13 mouse cellular contexts compared by ENCODE assay signal in genomic region chr17:29731953-29732325, GRCm38 (mm10). TPM values are rescaled to one million over a fixed set of nuclear protein-coding genes. Genes with fewer than 3 reads are reported as not detected.
DNase-seq lines count a peak whose midpoint lies in the region; ATAC-seq and TF ChIP-seq lines count a peak whose summit lies in the region.
"Had no signal": no experiment of that assay in that cellular context is flagged by ENCODE, and none has a peak within 500 bp of the region (broad histone marks: within the 10 kb centered on the region; RNA-seq: fewer than 3 reads in every experiment).

No protein-coding gene starts in this region.

- WGBS in forebrain, embryonic 12.5 days = 70% methylated on average over 6 of the region's 6 CpGs
- WGBS in hindbrain, postnatal 0 days = 42% methylated on average over 6 of the region's 6 CpGs
- WGBS in midbrain, embryonic 13.5 days = 32% methylated on average over 6 of the region's 6 CpGs
- 72% methylated on average over 6 of the region's 6 CpGs for WGBS in lung, adult 2 months

- no peak for ATAC-seq in forebrain, embryonic 12.5 days (ENCODE audit: low FRiP score)
- no peak for ATAC-seq in hindbrain, postnatal 0 days
- ATAC-seq in midbrain, embryonic 13.5 days = no peak
- ATAC-seq: intestine, postnatal 0 days had no signal

- H3K4me2 ChIP-seq in forebrain, embryonic 12.5 days = no peak overlapping the region
- H3K4me2 ChIP-seq in hindbrain, postnatal 0 days (ENCODE audit: low read depth, low read length) = no peak overlapping the region
- no peak overlapping the region for H3K4me2 ChIP-seq in midbrain, embryonic 13.5 days (replicated peaks)
- H3K4me2 ChIP-seq: embryonic facial prominence, embryonic 13.5 days; heart, embryonic 15.5 days; liver, embryonic 13.5 days had no signal

- H3K4me1 ChIP-seq in forebrain, embryonic 12.5 days = peaks cover 46% of the 10 kb centered on the region
- peaks cover 22% of the 10 kb centered on the region; the same call in 1 of the 2 replicates for H3K4me1 ChIP-seq in hindbrain, postnatal 0 days (ENCODE audit: insufficient read depth, low read length)
- peaks cover 54% of the 10 kb centered on the region for H3K4me1 ChIP-seq in midbrain, embryonic 13.5 days (replicated peaks)
- H3K4me1 ChIP-seq in lung, adult 2 months (ENCODE audit: control insufficient read depth, insufficient read depth, low read length) = no peaks in the 10 kb centered on the region

- H3K27me3 ChIP-seq in forebrain, embryonic 12.5 days = no peaks in the 10 kb centered on the region
- no peaks in the 10 kb centered on the region for H3K27me3 ChIP-seq in hindbrain, postnatal 0 days (ENCODE audit: insufficient read depth, low read length)
- no peaks in the 10 kb centered on the region for H3K27me3 ChIP-seq in midbrain, embryonic 13.5 days
- H3K27me3 ChIP-seq: embryonic facial prominence, embryonic 13.5 days; heart, embryonic 15.5 days; liver, embryonic 13.5 days had no signal

- no peak for TF ChIP-seq POLR2A in lung, adult 2 months (IDR thresholded peaks at IDR 0.05; ENCODE audit: borderline replicate concordance, extremely low read depth, low read depth, low read length)

- peak; percentile 83 for DNase-seq in brain, adult 2 months (ENCODE audit: low read depth, low spot score)
- DNase-seq in hindbrain, postnatal 0 days (ENCODE audit: low spot score) = peak; percentile 46
- DNase-seq in adrenal gland, postnatal 10 days = no peak
- no peak for DNase-seq in lung, adult 2 months
- no peak for DNase-seq in heart, adult 11 months
- DNase-seq: kidney, postnatal 36 days; liver, embryonic 13.5 days had no signal

- no peak for TF ChIP-seq CTCF in hindbrain, postnatal 0 days (IDR thresholded peaks at IDR 0.05; ENCODE audit: low read depth)
- no peak for TF ChIP-seq CTCF in lung, adult 2 months (IDR thresholded peaks at IDR 0.05; ENCODE audit: insufficient read depth, low read length)

- no peak overlapping the region for H3K4me3 ChIP-seq in forebrain, embryonic 12.5 days (replicated peaks)
- H3K4me3 ChIP-seq in hindbrain, postnatal 0 days (ENCODE audit: low read length) = no peak overlapping the region
- H3K4me3 ChIP-seq in midbrain, embryonic 13.5 days (replicated peaks) = no peak overlapping the region
- no peak overlapping the region for H3K4me3 ChIP-seq in lung, adult 2 months (replicated peaks; ENCODE audit: extremely low read depth, low read depth, low read length)
- H3K4me3 ChIP-seq: embryonic facial prominence, embryonic 13.5 days; heart, embryonic 15.5 days; liver, embryonic 13.5 days had no signal

- H3K9me3 ChIP-seq in forebrain, embryonic 12.5 days = no peaks in the 10 kb centered on the region
- H3K9me3 ChIP-seq in hindbrain, postnatal 0 days (ENCODE audit: low read length) = no peaks in the 10 kb centered on the region
- no peaks in the 10 kb centered on the region for H3K9me3 ChIP-seq in midbrain, embryonic 13.5 days
- H3K9me3 ChIP-seq: embryonic facial prominence, embryonic 13.5 days; heart, embryonic 15.5 days; liver, embryonic 13.5 days had no signal

- no peaks in the 10 kb centered on the region for H3K36me3 ChIP-seq in forebrain, embryonic 12.5 days (replicated peaks)
- no peaks in the 10 kb centered on the region for H3K36me3 ChIP-seq in hindbrain, postnatal 0 days (ENCODE audit: insufficient read depth, low read length)
- H3K36me3 ChIP-seq in midbrain, embryonic 13.5 days = no peaks in the 10 kb centered on the region
- H3K36me3 ChIP-seq: embryonic facial prominence, embryonic 13.5 days; heart, embryonic 15.5 days; liver, embryonic 13.5 days had no signal

- no peak overlapping the region for H3K9ac ChIP-seq in forebrain, embryonic 12.5 days
- no peak overlapping the region for H3K9ac ChIP-seq in hindbrain, postnatal 0 days (replicated peaks; ENCODE audit: low read length)
- no peak overlapping the region for H3K9ac ChIP-seq in midbrain, embryonic 13.5 days (replicated peaks)
- H3K9ac ChIP-seq: embryonic facial prominence, embryonic 13.5 days; heart, embryonic 15.5 days; liver, embryonic 13.5 days had no signal

- peak overlapping the region; percentile 76 for H3K27ac ChIP-seq in forebrain, embryonic 12.5 days
- H3K27ac ChIP-seq in hindbrain, postnatal 0 days = peak overlapping the region; percentile 55; the same call in 1 of the 2 replicates
- H3K27ac ChIP-seq in midbrain, embryonic 13.5 days = peak overlapping the region; percentile 89
- H3K27ac ChIP-seq: embryonic facial prominence, embryonic 13.5 days; liver, embryonic 13.5 days; macrophage had no signal

RNA-seq across cellular contexts. Expression of gene Ccdc167, which starts 15.1 kb away (rescaled TPM):
- 15.8 and 17.8 TPM in 2 replicates for polyA plus RNA-seq in forebrain, embryonic 12.5 days (2016; fragmentation: Nextera tagmentation; extraction: Ambion mirVana)
- 9.7 and 14.4 TPM in 2 replicates for total RNA-seq in hindbrain, postnatal 0 days (2014; rRNA removed)
- polyA plus RNA-seq in hindbrain, postnatal 0 days (2015; fragmentation: Nextera tagmentation; extraction: Ambion mirVana) = 9.8 and 11.3 TPM in 2 replicates
- 11.4 and 12.0 TPM in 2 replicates for polyA plus RNA-seq in midbrain, embryonic 13.5 days (2015; fragmentation: Nextera tagmentation; extraction: Ambion mirVana)
- total RNA-seq in adrenal gland, postnatal 10 days (2021) = 10 to 100 TPM; 12.7 to 17.2 TPM
- polyA plus RNA-seq in lung, adult 2 months (2012; rRNA removed) = 5.7 and 7.7 TPM in 2 replicates

Comparison
In these comparisons a context has a peak if more than half of its experiments do, and no peak if none do; other contexts are left out.
1. DNase-seq: peak in brain, adult 2 months (single experiment) and hindbrain, postnatal 0 days (single experiment); none in adrenal gland, postnatal 10 days (single experiment), lung, adult 2 months (single experiment) and heart, adult 11 months (single experiment).
2. Peak in every context shown above with its lines, with median percentiles within 50 percentile points of each other: H3K27ac ChIP-seq.